Mouse (Mus musculus) stomach, embryonic 14.5 days (tissue): Measurements from ENCODE around the gene Zfyve27. TPM values are rescaled to one million over a fixed set of nuclear protein-coding genes. Genes with fewer than 3 reads are reported as not detected.
A peak's percentile ranks its signal among the peaks of the same experiment; 100 is the strongest.

Source experiments
- ATAC-seq: fragments of 200-750 bp; cut with Nextera tagmentation; 2 replicates; pipeline ENCODE4 v1.8.0; 2017; ENCODE audit warnings: low read depth, moderate TSS enrichment; ENCODE audit not compliant: insufficient number of reproducible peaks, insufficient read depth, low FRiP score
- H3K27ac ChIP-seq: fragments of 300-500 bp; sonication (generic); 2 replicates; pipeline ENCODE4 v1.5.1; 2014; ENCODE audit warnings: mild to moderate bottlenecking, low read length, moderate library complexity, mixed read lengths
- H3K27me3 ChIP-seq: fragments of 300-500 bp; sonication (generic); 2 replicates; pipeline ENCODE4 v1.6.1; 2014; ENCODE audit warnings: low read length, control low read depth, mixed read lengths; ENCODE audit not compliant: control insufficient read depth, insufficient read depth
- H3K36me3 ChIP-seq: fragments of 300-500 bp; sonication (generic); 2 replicates; pipeline ENCODE4 v1.6.1; 2014; ENCODE audit warnings: mild to moderate bottlenecking, control low read depth, low read length, moderate library complexity, mixed read lengths; ENCODE audit not compliant: control insufficient read depth, insufficient read depth
- H3K4me1 ChIP-seq: fragments of 300-500 bp; sonication (generic); 2 replicates; pipeline ENCODE4 v1.6.1; 2014; ENCODE audit warnings: low read length, control low read depth, mixed read lengths; ENCODE audit not compliant: control insufficient read depth, insufficient read depth
- H3K4me2 ChIP-seq: fragments of 300-500 bp; sonication (generic); replicated peaks from 2 replicates; pipeline ENCODE4 v1.6.1; 2014; ENCODE audit warnings: low read depth, low read length, control low read depth
- H3K4me3 ChIP-seq: fragments of 300-500 bp; sonication (generic); 2 replicates; pipeline ENCODE4 v1.5.1; 2014; ENCODE audit warnings: low read depth, low read length, control low read depth
- H3K9ac ChIP-seq: fragments of 300-500 bp; sonication (generic); replicated peaks from 2 replicates; pipeline ENCODE4 v1.6.1; 2014; ENCODE audit warnings: low read depth, mild to moderate bottlenecking, control low read depth, low read length, moderate library complexity, mixed read lengths
- H3K9me3 ChIP-seq: fragments of 300-500 bp; sonication (generic); 2 replicates; pipeline ENCODE4 v1.6.1; 2016; ENCODE audit warnings: low read depth, low read length, control low read depth; ENCODE audit not compliant: control insufficient read depth
- WGBS: fragments of 180-500 bp; shearing (Covaris S2); extraction: QIAGEN DNeasy Blood & Tissue Kit; methylation state at CpG from one replicate; pipeline ENCODE4 v1.1.7; 2014; 5-methylcytosine and 5-hydroxymethylcytosine counted together
- polyA plus RNA-seq: library from polyadenylated mRNA; unstranded; fragments of >200 nt; fragmentation: Nextera tagmentation; extraction: Ambion mirVana; gene quantifications from 2 replicates; pipeline ENCODE4 v1.2.1, GENCODE M21; 2014

Gene Zfyve27
- polyA plus RNA-seq, 1 experiment from 2014 or later: 15.7 TPM

DNA sequence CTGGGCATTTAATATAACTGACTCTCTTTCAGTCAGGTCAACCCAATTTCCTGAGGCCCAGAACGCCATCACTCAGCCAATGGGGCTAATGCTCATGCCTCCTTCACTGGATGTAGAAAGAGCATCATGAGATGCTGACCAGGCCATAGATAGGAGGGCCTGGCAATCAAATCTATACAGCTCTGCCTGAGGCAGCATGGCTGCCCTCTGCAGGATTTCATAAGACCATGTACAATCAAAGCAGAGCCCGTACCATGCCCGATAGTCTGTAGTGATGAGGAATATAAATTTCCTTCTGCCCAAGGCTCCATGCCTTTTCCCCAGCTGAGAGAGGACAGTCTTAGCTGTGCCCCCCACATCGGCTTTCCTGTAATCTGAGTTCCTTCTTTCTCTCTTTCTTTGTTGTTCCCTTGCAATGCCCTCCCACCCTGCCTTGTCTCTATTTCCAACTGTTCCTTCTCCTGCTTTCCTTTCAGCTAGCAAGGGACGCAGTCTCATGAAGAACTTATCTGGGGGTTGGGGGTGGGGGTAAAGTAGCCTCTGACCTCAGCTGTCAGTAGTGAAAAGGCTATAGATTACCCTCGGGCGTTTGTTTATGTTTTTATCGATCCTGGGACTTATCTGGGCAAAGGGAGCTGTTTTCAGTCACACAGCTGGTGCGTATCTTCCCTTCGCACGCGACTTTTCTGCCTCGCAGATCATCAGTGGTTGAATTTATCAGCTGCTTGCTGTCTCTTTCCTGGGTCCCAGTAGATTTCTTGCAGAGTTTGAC is 5.3 kb upstream of the Zfyve27 start:
- Histone ChIP-seq H3K9ac (no peak overlapping the region), H3K27ac (no peak overlapping the region), H3K4me2 (no peak overlapping the region), H3K27me3 (no peaks in the 10 kb centered on the region), H3K4me1 (no peaks in the 10 kb centered on the region; the same call in 1 of the 2 replicates), H3K4me3 (no peak overlapping the region), H3K36me3 (no peaks in the 10 kb centered on the region), H3K9me3 (no peaks in the 10 kb centered on the region)
- 16% methylated on average over 13 of the region's 13 CpGs for WGBS
- no peak for ATAC-seq

DNA sequence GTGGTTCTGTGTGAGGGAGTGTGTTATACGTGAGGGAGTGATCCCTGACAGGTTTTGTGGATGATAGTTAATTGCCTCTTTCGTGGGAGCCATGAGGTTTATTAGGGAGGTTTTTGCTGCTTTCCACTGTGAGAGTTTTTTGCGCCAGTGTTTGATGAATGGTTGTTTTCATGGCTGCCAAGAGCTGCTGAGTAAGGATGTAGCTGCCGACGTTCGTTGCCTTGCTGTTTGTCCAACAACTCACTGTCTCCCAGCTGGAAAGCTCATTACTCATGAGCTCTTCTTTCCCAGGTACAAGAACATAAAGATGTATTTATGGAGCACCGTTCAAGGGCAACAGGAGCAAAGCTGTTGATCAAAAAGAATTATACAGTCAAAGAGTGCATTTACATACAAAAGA is 437 bp downstream of the Zfyve27 start:
- Histone ChIP-seq H3K36me3 (no peaks in the 10 kb centered on the region), H3K27ac (no peak overlapping the region), H3K4me3 (no peak overlapping the region), H3K9me3 (no peaks in the 10 kb centered on the region), H3K27me3 (no peaks in the 10 kb centered on the region; the same call in 1 of the 2 replicates), H3K4me2 (no peak overlapping the region), H3K4me1 (no peaks in the 10 kb centered on the region), H3K9ac (no peak overlapping the region)
- 12% methylated on average over 7 of the region's 7 CpGs for WGBS
- no peak for ATAC-seq

DNA sequence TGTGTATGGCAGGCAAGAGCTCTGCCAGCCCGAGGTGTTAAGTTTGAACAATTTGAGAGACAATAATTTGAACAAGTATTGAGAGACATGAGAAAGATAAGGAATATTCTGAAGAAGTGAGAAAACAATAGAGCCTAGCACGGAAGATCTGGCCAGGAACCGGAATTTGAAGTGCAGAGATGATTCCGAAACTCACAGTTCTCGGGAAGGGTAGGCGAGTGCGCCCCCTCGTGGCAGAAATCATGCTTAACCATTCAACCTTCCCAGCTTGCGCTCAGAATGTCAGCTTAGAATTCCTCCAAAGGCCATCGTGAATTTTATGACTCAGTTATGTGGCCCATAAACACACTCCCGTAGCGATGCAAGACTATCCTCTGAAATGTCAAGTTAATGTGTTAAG is 2.4 kb downstream of the Zfyve27 start:
- H3K4me3 ChIP-seq: no peak overlapping the region
- WGBS: 3% methylated on average over 12 of the region's 12 CpGs

DNA sequence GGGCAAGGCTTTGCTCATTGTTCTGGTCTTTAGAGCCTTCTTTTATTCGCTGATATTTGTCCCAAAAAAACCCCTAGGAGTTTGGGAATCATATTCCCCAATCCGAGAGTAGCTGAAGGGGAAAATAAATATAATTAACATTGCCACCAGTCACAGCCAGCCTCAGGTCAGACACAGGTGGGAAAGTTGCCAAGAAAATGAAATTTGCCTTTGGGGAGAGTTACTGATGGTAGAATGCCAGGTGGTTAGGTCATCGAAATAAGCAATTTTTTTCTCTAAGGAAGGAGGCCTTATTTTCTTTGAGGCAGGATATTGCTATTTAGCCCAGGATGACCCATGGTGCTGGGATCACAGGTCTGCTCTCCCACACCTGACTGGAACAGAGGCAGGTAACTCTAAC is 3.0 kb downstream of the Zfyve27 start:
- H3K9me3 ChIP-seq: no peaks in the 10 kb centered on the region
- H3K4me1 ChIP-seq: peaks cover 10% of the 10 kb centered on the region
- H3K4me2 ChIP-seq: no peak overlapping the region
- H3K9ac ChIP-seq: no peak overlapping the region
- no peak overlapping the region for H3K4me3 ChIP-seq
- H3K36me3 ChIP-seq: no peaks in the 10 kb centered on the region
- WGBS: 44% methylated on average over 3 of the region's 3 CpGs
- ATAC-seq: no peak
- H3K27me3 ChIP-seq: no peaks in the 10 kb centered on the region; the same call in 1 of the 2 replicates
- H3K27ac ChIP-seq: no peak overlapping the region

More for the DNA sequence above, 2.4 kb downstream of the Zfyve27 start:
- no peak overlapping the region for H3K9ac ChIP-seq
- 0 out of 2 replicates have a peak overlapping the region, but pooled peaks have one; percentile 24 for H3K4me2 ChIP-seq
- no peaks in the 10 kb centered on the region for H3K9me3 ChIP-seq
- peaks cover 4% of the 10 kb centered on the region; the same call in 1 of the 2 replicates for H3K4me1 ChIP-seq
- ATAC-seq: no peak
- no peaks in the 10 kb centered on the region; the same call in 1 of the 2 replicates for H3K27me3 ChIP-seq
- H3K36me3 ChIP-seq: no peaks in the 10 kb centered on the region
- no peak overlapping the region for H3K27ac ChIP-seq

DNA sequence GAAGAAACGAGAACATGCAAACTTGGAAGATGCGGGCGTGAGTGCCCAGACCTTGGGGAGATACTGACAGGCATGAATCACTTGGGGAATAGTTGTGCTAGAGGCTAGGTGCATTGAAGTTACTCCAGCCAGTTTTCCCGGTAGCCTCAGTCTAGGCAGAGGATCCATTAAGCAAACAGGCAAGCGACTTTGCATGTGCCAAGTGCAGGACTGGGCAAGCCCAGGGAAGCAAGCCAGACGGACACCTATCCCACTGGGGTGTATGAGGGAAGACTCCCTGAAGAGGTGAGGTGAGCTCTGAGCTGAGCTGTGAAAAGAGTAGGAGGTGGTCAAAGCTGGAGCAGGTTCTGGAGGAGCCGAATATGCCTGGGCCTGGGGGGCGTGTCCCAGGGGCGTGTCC is 3.7 kb downstream of the Zfyve27 start:
- Histone ChIP-seq H3K4me2 (no peak overlapping the region), H3K4me1 (peaks cover 10% of the 10 kb centered on the region), H3K36me3 (no peaks in the 10 kb centered on the region), H3K9ac (no peak overlapping the region), H3K27me3 (no peaks in the 10 kb centered on the region; the same call in 1 of the 2 replicates), H3K27ac (no peak overlapping the region), H3K9me3 (no peaks in the 10 kb centered on the region), H3K4me3 (no peak overlapping the region)
- ATAC-seq: no peak
- WGBS: 52% methylated on average over 9 of the region's 9 CpGs

DNA sequence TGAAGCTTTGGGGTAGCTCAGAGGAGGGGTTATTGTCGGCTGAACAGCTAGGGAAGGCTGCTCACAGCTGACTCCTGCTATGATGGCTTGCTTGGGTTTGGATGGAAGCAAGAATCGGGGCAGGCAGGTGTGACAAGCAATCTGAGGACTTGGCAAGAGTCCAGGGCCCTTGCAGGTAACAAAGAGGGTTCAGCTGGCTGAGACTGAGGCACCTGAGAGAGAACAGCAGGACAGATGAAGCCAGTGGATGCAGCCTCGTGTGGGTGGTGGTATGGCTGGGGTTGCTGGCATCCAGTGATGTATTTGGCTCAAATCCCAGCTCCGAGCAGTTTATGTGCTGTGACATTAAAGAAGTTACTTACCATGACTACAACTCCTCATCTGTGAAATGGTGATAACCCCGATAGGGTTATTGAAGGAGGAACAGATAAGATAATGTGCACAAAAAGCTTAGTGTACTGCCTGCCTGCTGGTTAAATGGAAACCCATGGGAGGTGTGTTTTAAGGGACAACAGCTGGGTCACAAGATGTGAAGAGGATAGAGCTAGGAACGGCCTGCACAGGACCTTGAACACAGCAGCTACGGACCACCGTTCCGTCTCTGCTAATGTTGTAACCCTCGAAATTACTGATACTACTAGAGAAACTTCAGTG is 5.7 kb downstream of the Zfyve27 start:
- H3K9me3 ChIP-seq: no peaks in the 10 kb centered on the region
- WGBS: 66% methylated on average over 10 of the region's 10 CpGs
- H3K27ac ChIP-seq: no peak overlapping the region
- no peaks in the 10 kb centered on the region; the same call in 1 of the 2 replicates for H3K27me3 ChIP-seq
- H3K4me2 ChIP-seq: peak overlapping the region; percentile 61
- no peak for ATAC-seq
- H3K36me3 ChIP-seq: no peaks in the 10 kb centered on the region
- no peak overlapping the region for H3K9ac ChIP-seq
- 0 out of 2 replicates have a peak overlapping the region, but pooled peaks have one; percentile 96 for H3K4me3 ChIP-seq
- H3K4me1 ChIP-seq: peaks cover 10% of the 10 kb centered on the region

DNA sequence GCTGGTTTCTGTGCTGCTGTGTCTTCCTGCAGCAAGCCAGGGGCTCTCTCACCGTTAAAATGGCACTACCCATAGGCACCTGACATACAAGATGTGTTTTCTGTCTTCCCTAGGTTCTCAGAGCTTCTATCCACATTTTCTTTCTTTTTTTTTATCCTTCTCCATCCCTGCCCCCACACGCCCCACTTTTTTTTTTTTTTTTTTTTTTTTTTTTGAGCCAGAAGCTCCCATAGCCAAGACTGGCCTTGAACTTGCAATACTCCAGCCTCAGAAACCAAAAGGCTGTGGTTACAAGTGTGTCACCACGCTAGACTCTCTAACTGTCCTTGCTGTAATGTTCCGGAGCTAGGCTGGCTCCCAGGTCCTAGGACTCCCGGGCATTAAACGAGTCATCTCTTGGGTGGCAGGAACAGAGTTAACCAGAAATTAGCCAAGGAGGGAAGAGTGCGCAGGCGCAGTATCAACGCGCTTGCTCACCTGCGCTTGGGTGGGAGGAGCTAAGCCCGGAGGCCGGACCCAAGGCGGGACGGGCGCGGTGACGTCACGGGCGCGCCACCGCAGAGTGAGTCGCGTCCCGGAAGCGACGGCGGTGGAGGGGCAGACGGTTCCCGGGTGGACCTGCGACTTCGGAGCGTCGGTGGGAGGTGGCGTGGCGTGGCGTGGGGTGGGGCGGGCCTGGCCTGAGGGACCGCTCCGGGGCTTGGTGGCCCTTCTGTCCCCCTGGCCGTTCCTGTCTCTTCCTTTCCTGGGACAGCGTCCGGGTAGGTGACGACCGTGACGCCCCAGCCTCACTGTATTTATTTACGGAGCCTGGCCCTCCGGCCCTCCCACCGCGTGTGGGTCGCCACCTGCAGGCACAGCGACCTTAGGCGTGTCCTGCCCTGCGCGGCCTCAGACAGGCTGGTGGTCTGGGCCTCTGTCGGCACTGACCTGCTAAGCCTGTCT is 6.5 kb downstream of the Zfyve27 start:
- Histone ChIP-seq H3K27ac (0 out of 2 replicates have a peak overlapping the region, but pooled peaks have one; percentile 1), H3K9me3 (no peaks in the 10 kb centered on the region), H3K4me2 (peak overlapping the region; percentile 61), H3K27me3 (no peaks in the 10 kb centered on the region), H3K36me3 (no peaks in the 10 kb centered on the region), H3K9ac (peak overlapping the region; percentile 73), H3K4me3 (peak overlapping the region; percentile 96), H3K4me1 (peaks cover 10% of the 10 kb centered on the region)
- peak; percentile 90 for ATAC-seq
- WGBS: 2% methylated on average over 56 of the region's 56 CpGs

DNA sequence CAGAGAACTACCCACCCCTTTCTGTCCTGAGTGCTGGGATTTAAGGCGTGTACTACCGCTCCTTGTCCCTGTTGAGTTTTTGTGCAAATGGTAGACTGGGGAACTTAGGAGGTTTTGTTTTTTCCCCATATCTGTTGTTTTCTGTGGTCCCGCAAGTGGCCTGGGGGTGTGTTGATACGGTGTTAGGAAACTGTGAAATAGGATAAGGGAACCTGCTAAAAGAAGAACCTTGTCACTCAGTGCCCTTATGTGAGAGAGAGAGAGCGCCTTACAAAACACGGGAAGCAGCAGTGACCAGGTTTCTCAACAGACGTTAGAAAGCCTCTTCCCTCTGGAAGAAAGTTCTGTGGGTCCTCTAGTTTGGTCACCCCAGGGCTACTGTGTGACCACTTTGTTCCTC is 13.1 kb downstream of the Zfyve27 start:
- Histone ChIP-seq H3K9ac (no peak overlapping the region), H3K4me1 (no peaks in the 10 kb centered on the region), H3K36me3 (peaks cover 21% of the 10 kb centered on the region), H3K4me3 (no peak overlapping the region), H3K9me3 (no peaks in the 10 kb centered on the region), H3K27ac (no peak overlapping the region), H3K27me3 (no peaks in the 10 kb centered on the region), H3K4me2 (no peak overlapping the region)
- WGBS: 79% methylated on average over 7 of the region's 7 CpGs
- ATAC-seq: no peak
